Mouse (Mus musculus) intestine, embryonic 14.5 days (tissue): ENCODE results near the gene Aldh3b2. TPM values are rescaled to one million over a fixed set of nuclear protein-coding genes. Genes with fewer than 3 reads are reported as not detected.
"Not testable (repeated sequence)": the region's sequence is repeated elsewhere in the genome, so short reads cannot be mapped to it uniquely, and the experiment has no call there.

Experiments used
- ATAC-seq: fragments of 200-750 bp; cut with Nextera tagmentation; replicated peaks from 2 replicates; pipeline ENCODE4 v1.8.0; 2017; ENCODE audit warnings: low read depth, moderate number of reproducible peaks, moderate TSS enrichment, moderate library complexity; ENCODE audit not compliant: low FRiP score, low TSS enrichment
- DNase-seq: peaks from one replicate; pipeline ENCODE4 v3.0.0-alpha.2; 2018; ENCODE audit warnings: low spot score
- H3K27ac ChIP-seq: fragments of 300-500 bp; sonication (generic); 2 replicates; pipeline ENCODE4 v1.5.1; 2014; ENCODE audit warnings: low read depth, mild to moderate bottlenecking, control low read depth
- H3K27me3 ChIP-seq: fragments of 300-500 bp; sonication (generic); replicated peaks from 2 replicates; pipeline ENCODE4 v1.6.1; 2014; ENCODE audit warnings: low read length, control low read depth; ENCODE audit not compliant: control insufficient read depth, insufficient read depth
- H3K36me3 ChIP-seq: fragments of 300-500 bp; sonication (generic); 2 replicates; pipeline ENCODE4 v1.6.1; 2014; ENCODE audit warnings: low read length, control low read depth; ENCODE audit not compliant: control insufficient read depth, insufficient read depth
- H3K4me1 ChIP-seq: fragments of 300-500 bp; sonication (generic); replicated peaks from 2 replicates; pipeline ENCODE4 v1.6.1; 2014; ENCODE audit warnings: low read length, control low read depth, mixed read lengths; ENCODE audit not compliant: control insufficient read depth, insufficient read depth
- H3K4me2 ChIP-seq: fragments of 300-500 bp; sonication (generic); 2 replicates; pipeline ENCODE4 v1.6.1; 2014; ENCODE audit warnings: low read length
- H3K4me3 ChIP-seq: fragments of 300-500 bp; sonication (generic); 2 replicates; pipeline ENCODE4 v1.5.1; 2014; ENCODE audit warnings: low read depth, low read length, control low read depth, mixed read lengths
- H3K9ac ChIP-seq: fragments of 300-500 bp; sonication (generic); 2 replicates; pipeline ENCODE4 v1.6.1; 2014; ENCODE audit warnings: mild to moderate bottlenecking, low read length
- H3K9me3 ChIP-seq: fragments of 300-500 bp; sonication (generic); 2 replicates; pipeline ENCODE4 v1.6.1; 2016; ENCODE audit warnings: low read length, control low read depth; ENCODE audit not compliant: control insufficient read depth
- WGBS: fragments of 180-500 bp; shearing (Covaris S2); extraction: QIAGEN DNeasy Blood & Tissue Kit; methylation state at CpG from one replicate; pipeline ENCODE4 v1.1.7; 2014; 5-methylcytosine and 5-hydroxymethylcytosine counted together
- polyA plus RNA-seq: library from polyadenylated mRNA; unstranded; fragments of >200 nt; fragmentation: Nextera tagmentation; extraction: Ambion mirVana; gene quantifications from 2 replicates; pipeline ENCODE4 v1.2.1, GENCODE M21; 2014

The Aldh3b2 gene
- polyA plus RNA-seq, 1 experiment from 2014 or later: 1.0 TPM

GRCm38 (mm10) chr19:3967258-3967657, 4.9 kb upstream of the Aldh3b2 start:
- Histone ChIP-seq H3K4me2 (no peak overlapping the region), H3K27ac (no peak overlapping the region), H3K36me3 (no peaks in the 10 kb centered on the region), H3K9ac (no peak overlapping the region), H3K27me3 (no peaks in the 10 kb centered on the region), H3K4me3 (no peak overlapping the region), H3K9me3 (no peaks in the 10 kb centered on the region), H3K4me1 (0 out of 2 replicates have a peak, but pooled peaks cover 7% of the 10 kb centered on the region)
- DNase-seq: no peak
- no peak for ATAC-seq
- 55% methylated on average over 3 of the region's 3 CpGs for whole genome bisulfite sequencing

GRCm38 (mm10) chr19:3974608-3975007, 2.5 kb downstream of the Aldh3b2 start:
- H3K27ac ChIP-seq, DNase-seq, H3K36me3 ChIP-seq, H3K4me2 ChIP-seq, ATAC-seq, H3K4me3 ChIP-seq, H3K9me3 ChIP-seq, H3K9ac ChIP-seq, H3K27me3 ChIP-seq: not testable (repeated sequence)
- 0 out of 2 replicates have a peak, but pooled peaks cover 12% of the 10 kb centered on the region for H3K4me1 ChIP-seq
- 89% methylated on average over 6 of the region's 6 CpGs for WGBS

- Histone ChIP-seq H3K4me3 (no peak overlapping the region), H3K36me3 (no peaks in the 10 kb centered on the region), H3K9ac (no peak overlapping the region), H3K9me3 (no peaks in the 10 kb centered on the region), H3K4me1 (0 out of 2 replicates have a peak, but pooled peaks cover 5% of the 10 kb centered on the region), H3K4me2 (no peak overlapping the region), H3K27ac (no peak overlapping the region), H3K27me3 (no peaks in the 10 kb centered on the region)
- ATAC-seq (no peak), DNase-seq (no peak)
- WGBS: 67% methylated on average over 2 of the region's 2 CpGs
Observed at GRCm38 (mm10) chr19:3975866-3976265, 3.7 kb downstream of the Aldh3b2 start.

GRCm38 (mm10) chr19:3980309-3980708, 8.2 kb downstream of the Aldh3b2 start:
- Histone ChIP-seq H3K4me1 (peaks cover 12% of the 10 kb centered on the region), H3K27me3 (no peaks in the 10 kb centered on the region), H3K9me3 (no peaks in the 10 kb centered on the region), H3K36me3 (no peaks in the 10 kb centered on the region), H3K4me2 (no peak overlapping the region), H3K4me3 (no peak overlapping the region), H3K27ac (no peak overlapping the region), H3K9ac (no peak overlapping the region)
- ATAC-seq (peak; percentile 69; the same call in 1 of the 2 replicates), DNase-seq (peak; percentile 90)
- 6% methylated on average over 4 of the region's 4 CpGs for WGBS

GRCm38 (mm10) chr19:3980917-3981316, 8.8 kb downstream of the Aldh3b2 start:
- no peak for ATAC-seq
- H3K36me3 ChIP-seq: no peaks in the 10 kb centered on the region
- H3K4me1 ChIP-seq: peaks cover 18% of the 10 kb centered on the region
- no peak overlapping the region for H3K9ac ChIP-seq
- no peak overlapping the region for H3K4me3 ChIP-seq
- H3K4me2 ChIP-seq: no peak overlapping the region
- DNase-seq: no peak
- H3K27me3 ChIP-seq: no peaks in the 10 kb centered on the region
- no peaks in the 10 kb centered on the region for H3K9me3 ChIP-seq
- WGBS: 68% methylated on average over 9 of the region's 9 CpGs
- H3K27ac ChIP-seq: no peak overlapping the region

- no peaks in the 10 kb centered on the region for H3K36me3 ChIP-seq
- no peak overlapping the region for H3K4me3 ChIP-seq
- H3K9ac ChIP-seq: no peak overlapping the region
- ATAC-seq (no peak), DNase-seq (no peak)
- peaks cover 30% of the 10 kb centered on the region for H3K4me1 ChIP-seq
- H3K4me2 ChIP-seq: no peak overlapping the region
- no peak overlapping the region for H3K27ac ChIP-seq
- no peaks in the 10 kb centered on the region for H3K9me3 ChIP-seq
- WGBS: 49% methylated on average over 9 of the region's 9 CpGs
- H3K27me3 ChIP-seq: no peaks in the 10 kb centered on the region
Observed at GRCm38 (mm10) chr19:3983527-3984200, 11.5 kb downstream of the Aldh3b2 start.

GRCm38 (mm10) chr19:3985261-3985681, 13.1 kb downstream of the Aldh3b2 start:
- WGBS: 41% methylated on average over 8 of the region's 8 CpGs
- Histone ChIP-seq H3K4me3 (no peak overlapping the region), H3K4me2 (no peak overlapping the region), H3K27ac (no peak overlapping the region), H3K9ac (no peak overlapping the region), H3K27me3 (no peaks in the 10 kb centered on the region), H3K9me3 (no peaks in the 10 kb centered on the region), H3K36me3 (no peaks in the 10 kb centered on the region), H3K4me1 (peaks cover 30% of the 10 kb centered on the region)
- DNase-seq (no peak), ATAC-seq (no peak; the same call in 1 of the 2 replicates)

- 10% methylated on average over 8 of the region's 8 CpGs for WGBS
- Histone ChIP-seq H3K4me2 (peak within 1 kb of the TSS; percentile 34), H3K27ac (0 out of 2 replicates have a peak within 1 kb of the TSS, but pooled peaks have one; percentile 1), H3K4me1 (peaks cover 30% of the 10 kb centered on the region), H3K4me3 (no peak within 1 kb of the TSS), H3K9me3 (no peaks in the 10 kb centered on the region), H3K9ac (0 out of 2 replicates have a peak within 1 kb of the TSS, but pooled peaks have one; percentile 2), H3K36me3 (no peaks in the 10 kb centered on the region), H3K27me3 (no peaks in the 10 kb centered on the region)
- peak; percentile 84 for DNase-seq
- ATAC-seq: peak; percentile 70; the same call in 1 of the 2 replicates
Observed at GRCm38 (mm10) chr19:3986334-3986733, 14.2 kb downstream of the Aldh3b2 start, which contains the start of gene Acy3. Acy3 (plus strand) TSS chr19:3986570.

- Histone ChIP-seq H3K4me3 (no peak overlapping the region), H3K4me1 (peaks cover 30% of the 10 kb centered on the region), H3K36me3 (no peaks in the 10 kb centered on the region), H3K4me2 (no peak overlapping the region), H3K27ac (no peak overlapping the region), H3K9ac (no peak overlapping the region), H3K27me3 (no peaks in the 10 kb centered on the region), H3K9me3 (no peaks in the 10 kb centered on the region)
- ATAC-seq (no peak), DNase-seq (no peak)
- 86% methylated on average over 14 of the region's 14 CpGs for WGBS
Observed at GRCm38 (mm10) chr19:3988066-3988465, 15.9 kb downstream of the Aldh3b2 start.
